8 mouse cellular contexts compared by ENCODE assay signal in the genomic region with DNA sequence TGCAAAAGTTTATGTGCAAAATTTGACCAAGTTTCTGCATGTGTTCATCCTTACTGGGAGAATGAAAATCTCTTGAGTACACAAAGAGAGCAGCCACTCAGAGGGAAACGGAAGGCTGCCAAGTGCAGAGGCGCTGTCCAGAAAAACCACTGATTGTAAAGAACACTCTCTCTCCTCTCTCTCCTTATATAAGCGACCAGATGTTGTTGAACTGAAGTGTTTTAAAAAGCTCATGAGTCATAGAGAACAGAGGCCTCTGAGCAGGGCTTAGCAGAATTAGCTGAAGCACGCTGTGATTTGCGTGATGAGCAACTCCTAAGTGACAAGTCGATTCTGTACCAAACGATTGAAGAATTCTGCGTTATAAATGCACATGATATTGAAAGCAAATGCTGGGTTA.
DNase-seq lines count a peak whose midpoint lies in the region; ATAC-seq and TF ChIP-seq lines count a peak whose summit lies in the region.

No protein-coding gene starts in this region.

- 28% methylated on average over 8 of the region's 8 CpGs for WGBS in lung, adult 2 months
- WGBS in forebrain, embryonic 15.5 days = 20% methylated on average over 8 of the region's 8 CpGs

- H3K4me3 ChIP-seq in lung, adult 2 months (replicated peaks; ENCODE audit: extremely low read depth, low read depth, low read length) = no peak overlapping the region
- no peak overlapping the region for H3K4me3 ChIP-seq in forebrain, embryonic 15.5 days

- no peaks in the 10 kb centered on the region for H3K27me3 ChIP-seq in forebrain, embryonic 15.5 days

- no peaks in the 10 kb centered on the region for H3K36me3 ChIP-seq in forebrain, embryonic 15.5 days

- no peaks in the 10 kb centered on the region for H3K9me3 ChIP-seq in forebrain, embryonic 15.5 days

- TF ChIP-seq CTCF in lung, adult 2 months (IDR thresholded peaks at IDR 0.05; ENCODE audit: insufficient read depth, low read length) = no peak

- no peak overlapping the region for H3K9ac ChIP-seq in forebrain, embryonic 15.5 days (replicated peaks)

- no peak for TF ChIP-seq POLR2A in lung, adult 2 months (IDR thresholded peaks at IDR 0.05; ENCODE audit: borderline replicate concordance, extremely low read depth, low read depth, low read length)

- ATAC-seq in forebrain, embryonic 15.5 days (replicated peaks) = peak; percentile 51; the same call in 1 of the 2 replicates

- peaks cover 7% of the 10 kb centered on the region for H3K4me1 ChIP-seq in lung, adult 2 months (ENCODE audit: control insufficient read depth, insufficient read depth, low read length)
- peaks cover 14% of the 10 kb centered on the region for H3K4me1 ChIP-seq in forebrain, embryonic 15.5 days

- H3K4me2 ChIP-seq in forebrain, embryonic 15.5 days (replicated peaks) = no peak overlapping the region

- peak; percentile 26 to 33 for DNase-seq in lung, adult 18-20 months
- DNase-seq in lung, adult 2 months = no peak
- peak; percentile 60 for DNase-seq in heart, postnatal 25 days (ENCODE audit: low spot score)
- DNase-seq in lung, postnatal 36 days = peak; percentile 65
- DNase-seq in thymus, postnatal 4 days = no peak
- DNase-seq in adrenal gland, postnatal 25 days = no peak
- DNase-seq in kidney, adult 8-10 months = no peak

- peak overlapping the region; percentile 22 for H3K27ac ChIP-seq in forebrain, embryonic 15.5 days (replicated peaks)

- intact Hi-C loops in heart, postnatal 25 days (cut with DNase I) = loop anchor here (5.0 to 10.0 kb wide), 2 partner anchors 65 to 132 kb away; no protein-coding TSS in a partner anchor

Comparison
In these comparisons a context has a peak if more than half of its experiments do, and no peak if none do; other contexts are left out.
1. DNase-seq: peak in lung, adult 18-20 months (2 of 2), heart, postnatal 25 days (single experiment) and lung, postnatal 36 days (single experiment); none in lung, adult 2 months (single experiment), thymus, postnatal 4 days (single experiment), adrenal gland, postnatal 25 days (single experiment) and kidney, adult 8-10 months (0 of 2).